Mouse (Mus musculus): ENCODE measurements around the gene Cps1.

Cps1 gene

DNA sequence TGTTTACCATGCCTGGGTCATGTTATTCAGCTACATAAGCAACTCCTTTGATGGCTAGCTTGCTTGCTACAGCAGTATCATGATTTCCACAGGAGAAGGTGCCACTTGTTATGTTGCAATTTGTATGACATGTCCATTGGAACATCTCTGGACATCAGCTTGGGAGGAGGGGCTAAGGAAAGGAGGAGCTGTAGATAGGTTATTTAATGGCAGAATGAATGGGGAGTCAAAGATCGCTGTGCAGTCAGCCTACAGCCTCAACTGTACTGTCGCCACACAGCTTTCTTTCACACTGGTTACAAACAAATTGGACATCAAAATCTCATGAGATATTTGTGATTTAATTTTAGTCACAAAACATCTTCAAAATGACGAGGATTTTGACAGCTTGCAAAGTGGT is at the start of gene Cps1:
Cps1 (plus strand) TSS at position 230 of the 400 bp plus-strand sequence.
- DNase-seq (ENCODE audit: inconsistent ontology term): no peak

DNA sequence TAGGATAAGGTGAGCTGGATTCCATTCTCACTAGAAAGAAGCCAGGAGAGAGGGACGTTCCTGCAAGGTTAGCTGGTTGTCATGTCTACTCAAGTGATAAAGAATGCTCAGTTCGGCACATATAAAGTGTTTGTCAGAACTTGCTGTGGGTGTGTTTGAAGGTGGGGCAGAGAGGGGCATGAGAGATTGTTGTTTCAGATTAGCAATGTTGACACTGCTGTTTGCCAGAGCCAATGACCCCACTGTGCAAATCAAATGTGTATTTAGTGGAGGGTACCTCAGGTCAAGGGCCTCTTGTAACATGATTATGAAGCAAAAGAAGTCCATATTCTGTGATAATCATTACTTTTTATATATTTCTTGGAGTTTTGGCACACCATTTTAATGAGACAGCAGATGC is 45.1 kb upstream of the Cps1 start:
- DNase-seq (ENCODE audit: inconsistent ontology term): no peak

- no peak for DNase-seq (ENCODE audit: inconsistent ontology term)
Observed at GRCm38 (mm10) chr1:67078666-67079065, 44.2 kb upstream of the Cps1 start.

DNA sequence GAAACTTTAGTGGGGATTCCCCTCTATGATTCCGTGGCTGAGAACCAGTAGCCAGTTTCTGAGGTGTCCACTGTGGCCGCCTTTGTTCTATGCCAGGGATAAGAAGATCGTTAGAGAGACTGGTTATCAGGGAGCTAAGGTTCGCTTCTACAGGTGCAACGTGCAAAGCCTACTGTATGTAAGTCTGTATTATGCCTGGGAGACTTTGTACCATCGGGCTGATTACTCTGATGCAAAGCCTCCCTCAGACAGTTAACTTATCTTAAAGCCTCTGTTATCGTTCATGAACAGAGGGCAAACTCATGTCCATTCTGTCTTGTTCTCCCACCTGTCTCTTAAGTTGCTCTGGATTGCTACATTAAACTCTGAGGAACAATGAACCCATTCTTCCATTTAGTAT is 43.7 kb upstream of the Cps1 start:
- DNase-seq (ENCODE audit: inconsistent ontology term): no peak

- no peak for DNase-seq (ENCODE audit: inconsistent ontology term)
Observed at GRCm38 (mm10) chr1:67092473-67092872, 30.4 kb upstream of the Cps1 start.

GRCm38 (mm10) chr1:67099215-67099614 is 23.6 kb upstream of the Cps1 start:
- no peak for DNase-seq (ENCODE audit: inconsistent ontology term)

DNA sequence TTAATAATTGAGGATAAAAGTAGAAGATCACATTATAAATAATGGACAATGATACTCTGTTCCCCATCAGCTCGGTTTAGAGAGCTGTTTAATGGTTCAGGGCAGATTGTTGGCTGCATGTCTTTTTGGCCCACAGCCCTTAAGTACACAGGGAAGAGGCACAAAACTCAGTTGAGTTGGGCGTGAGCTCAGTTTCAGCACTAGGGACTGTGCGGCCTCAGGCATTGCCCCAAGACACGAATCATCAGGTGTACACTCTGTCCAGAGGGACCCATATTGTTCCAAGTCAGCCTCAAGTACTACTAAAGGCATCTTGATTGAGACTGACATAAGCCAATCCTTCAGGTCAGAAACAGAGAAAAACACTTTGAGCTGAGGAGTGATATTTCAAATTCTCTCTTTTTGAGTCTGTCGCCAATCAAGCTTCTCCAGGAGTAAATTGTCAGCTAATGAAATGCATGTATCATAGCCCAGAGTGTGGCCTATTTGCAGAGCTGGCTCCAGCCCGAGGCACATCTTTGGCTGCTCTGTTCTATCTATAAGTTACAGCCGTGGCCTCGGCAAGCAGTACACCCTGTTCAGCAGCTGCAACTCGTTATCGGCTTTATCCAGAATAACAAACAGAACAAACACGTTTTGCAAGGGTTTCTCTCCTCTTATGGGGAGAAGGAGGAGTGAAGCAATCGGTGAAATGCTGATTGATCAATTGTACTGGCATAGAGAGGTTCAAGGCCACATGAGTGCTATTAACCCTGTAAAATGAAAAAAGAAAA is 19.2 kb upstream of the Cps1 start:
- DNase-seq (ENCODE audit: inconsistent ontology term): no peak

- no peak for DNase-seq (ENCODE audit: inconsistent ontology term)
Observed at GRCm38 (mm10) chr1:67111621-67112298, 11.1 kb upstream of the Cps1 start.

DNA sequence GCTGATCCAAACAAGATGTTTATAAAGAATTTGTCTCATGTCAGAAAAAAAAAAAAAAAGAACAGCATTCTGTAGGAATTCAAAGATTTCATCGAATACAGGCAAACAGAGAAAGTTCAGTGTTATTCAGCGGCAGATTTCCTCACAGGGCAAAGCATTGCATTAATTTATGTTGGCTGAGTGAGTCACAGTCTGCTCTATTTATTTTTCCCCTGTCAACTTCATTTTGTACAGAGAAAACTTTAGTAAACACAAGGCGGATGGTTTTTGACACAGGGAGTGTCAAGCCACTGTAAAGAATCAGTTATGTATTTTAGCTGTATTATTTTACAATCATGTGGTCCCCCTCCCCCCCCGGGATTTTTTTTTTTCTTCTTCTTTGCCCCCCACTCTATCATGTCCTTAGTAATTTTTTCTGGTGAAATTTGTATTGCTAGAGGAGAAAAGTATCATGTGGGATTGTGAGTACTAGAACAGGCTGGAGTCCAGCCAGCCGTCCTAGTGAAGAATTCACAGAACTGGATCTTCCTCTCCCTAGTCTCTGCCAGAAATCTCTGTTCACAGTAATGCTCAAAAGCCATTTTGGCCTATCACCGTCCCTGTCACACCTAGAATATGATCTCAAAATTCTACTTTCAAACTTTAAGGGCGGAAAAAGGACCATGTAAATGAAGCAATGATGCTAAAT is 9.3 kb upstream of the Cps1 start:
- DNase-seq (ENCODE audit: inconsistent ontology term): peak; percentile 28

GRCm38 (mm10) chr1:67116571-67116970 is 6.3 kb upstream of the Cps1 start:
- no peak for DNase-seq (ENCODE audit: inconsistent ontology term)

- no peak for DNase-seq (ENCODE audit: inconsistent ontology term)
Observed at GRCm38 (mm10) chr1:67117778-67118177, 5.0 kb upstream of the Cps1 start.

- DNase-seq (ENCODE audit: inconsistent ontology term): no peak
Observed at GRCm38 (mm10) chr1:67125433-67125832, 2.6 kb downstream of the Cps1 start.

- peak; percentile 18 for DNase-seq (ENCODE audit: inconsistent ontology term)
Observed at GRCm38 (mm10) chr1:67143939-67144338, 21.1 kb downstream of the Cps1 start.

DNA sequence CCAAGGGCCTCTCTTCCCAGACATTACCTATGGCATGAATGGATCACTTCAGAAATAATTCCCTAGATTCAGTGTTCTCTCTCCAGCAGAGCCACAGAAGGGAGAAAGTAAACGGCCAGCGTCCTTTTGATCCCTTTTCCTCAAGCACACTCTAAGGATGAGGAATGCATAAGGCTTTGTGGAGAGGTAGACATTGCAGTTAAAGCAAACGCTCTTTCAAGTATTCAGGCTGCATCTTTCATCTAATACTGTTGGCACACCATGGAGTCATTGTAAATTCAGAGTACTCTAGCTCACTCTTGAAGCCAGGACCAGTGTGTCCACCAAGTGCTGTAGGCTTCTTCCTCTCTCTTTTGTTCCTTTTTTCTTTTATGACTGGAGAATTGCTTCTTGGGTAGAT is 28.4 kb downstream of the Cps1 start:
- DNase-seq (ENCODE audit: inconsistent ontology term): no peak

- no peak for DNase-seq (ENCODE audit: inconsistent ontology term)
Observed at GRCm38 (mm10) chr1:67167283-67167682, 44.5 kb downstream of the Cps1 start.

- peak; percentile 42 for DNase-seq (ENCODE audit: inconsistent ontology term)
Observed at GRCm38 (mm10) chr1:67181165-67181564, 58.3 kb downstream of the Cps1 start.

GRCm38 (mm10) chr1:67182201-67182600 is 59.4 kb downstream of the Cps1 start:
- no peak for DNase-seq (ENCODE audit: inconsistent ontology term)

GRCm38 (mm10) chr1:67183532-67183931 is 60.7 kb downstream of the Cps1 start:
- DNase-seq (ENCODE audit: inconsistent ontology term): no peak

GRCm38 (mm10) chr1:67184134-67184533 is 61.3 kb downstream of the Cps1 start:
- DNase-seq (ENCODE audit: inconsistent ontology term): no peak

DNA sequence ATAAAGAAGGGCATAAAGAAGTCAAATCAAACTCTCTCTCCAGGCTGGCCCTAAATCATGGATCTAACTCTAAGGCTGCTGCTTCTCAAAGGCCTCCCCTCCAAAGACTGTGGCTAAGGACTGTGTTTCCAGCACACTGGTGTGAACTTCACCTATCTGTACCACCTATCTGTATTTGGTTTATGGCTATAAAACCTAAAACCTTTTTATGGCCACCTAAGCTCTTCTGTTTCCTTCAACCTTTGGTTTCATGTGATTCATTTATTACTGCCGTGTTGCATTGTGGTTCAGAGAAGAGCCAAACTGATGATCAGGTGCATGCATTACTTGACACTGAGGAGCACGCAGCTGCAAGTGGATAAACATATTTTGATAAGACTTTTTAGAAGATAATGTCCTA is 74.5 kb downstream of the Cps1 start:
- DNase-seq (ENCODE audit: inconsistent ontology term): no peak

- DNase-seq (ENCODE audit: inconsistent ontology term): peak; percentile 38
Observed at GRCm38 (mm10) chr1:67218339-67218944, 95.6 kb downstream of the Cps1 start.

- DNase-seq (ENCODE audit: inconsistent ontology term): no peak
Observed at GRCm38 (mm10) chr1:67223666-67224065, 100.8 kb downstream of the Cps1 start.

Data from Muller cell, postnatal 12 days (primary cell).